Mouse (Mus musculus) cerebellum, adult 9-11 months (tissue): ENCODE data around the gene Tspan12.
A peak's percentile ranks its signal among the peaks of the same experiment; 100 is the strongest.
"Not testable (repeated sequence)": the region's sequence is repeated elsewhere in the genome, so short reads cannot be mapped to it uniquely, and the experiment has no call there.

ENCODE experiments used
- DNase-seq: peaks from one replicate; pipeline ENCODE4 v3.0.0; 2022

Gene Tspan12

DNA sequence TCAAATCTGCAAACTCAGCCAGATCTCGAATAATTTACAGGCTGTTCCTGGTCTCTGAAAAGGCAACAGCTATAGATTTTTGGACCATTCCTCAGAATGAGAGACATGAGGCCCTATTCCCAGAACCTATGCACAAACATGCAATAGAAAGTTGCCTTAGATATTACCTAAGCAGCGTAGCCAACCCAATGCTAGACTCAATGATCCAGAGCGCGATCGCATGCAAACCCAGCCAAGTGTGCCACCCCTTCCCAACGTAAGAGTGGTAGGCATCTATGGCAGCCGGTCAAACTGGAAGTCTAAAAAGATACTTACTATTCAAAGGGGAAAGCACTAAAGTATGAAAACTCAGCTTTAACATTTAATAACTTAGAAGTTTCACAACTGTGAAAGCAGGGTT, 28.6 kb downstream of the Tspan12 start:
- no peak for DNase-seq

DNA sequence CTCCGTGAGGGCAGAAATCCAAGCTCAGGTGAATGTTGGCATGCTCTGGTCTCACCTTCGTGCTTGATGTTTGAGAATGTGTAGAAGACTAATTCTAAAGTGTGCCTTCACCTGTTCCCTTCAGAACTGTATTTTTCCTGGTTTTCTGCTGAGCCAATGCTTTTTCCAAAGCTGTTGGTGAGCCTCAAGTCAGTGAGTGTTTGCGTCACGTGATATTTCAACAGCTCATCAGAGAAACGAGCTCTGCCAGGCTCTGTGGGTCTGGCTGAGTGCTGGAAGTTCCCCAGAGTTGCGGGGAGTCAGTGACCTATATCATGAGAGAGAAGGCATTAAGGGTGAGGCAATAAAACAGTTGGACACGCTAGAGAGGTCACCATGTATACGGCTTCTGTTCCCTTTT, 29.0 kb downstream of the Tspan12 start:
- no peak for DNase-seq

DNA sequence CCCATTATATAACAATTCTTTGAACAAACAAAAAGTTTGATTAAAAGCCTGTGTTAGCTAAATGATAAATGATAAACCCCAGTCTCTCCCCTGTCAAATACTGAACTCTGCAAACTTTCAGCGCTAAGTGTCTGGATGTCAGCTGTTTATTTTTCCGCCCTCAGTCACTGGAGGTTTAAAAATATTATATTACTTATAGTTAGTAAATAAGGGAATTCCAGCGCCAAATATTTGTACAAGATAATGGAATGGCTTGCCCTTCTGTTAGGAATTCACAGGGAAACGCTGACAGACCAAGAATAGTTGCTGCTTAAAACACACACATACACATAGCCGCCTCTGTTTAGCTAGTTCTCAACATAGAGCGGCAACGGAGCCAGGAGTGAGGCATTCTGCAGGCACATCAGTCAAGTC, 29.6 kb downstream of the Tspan12 start:
- DNase-seq = no peak

DNA sequence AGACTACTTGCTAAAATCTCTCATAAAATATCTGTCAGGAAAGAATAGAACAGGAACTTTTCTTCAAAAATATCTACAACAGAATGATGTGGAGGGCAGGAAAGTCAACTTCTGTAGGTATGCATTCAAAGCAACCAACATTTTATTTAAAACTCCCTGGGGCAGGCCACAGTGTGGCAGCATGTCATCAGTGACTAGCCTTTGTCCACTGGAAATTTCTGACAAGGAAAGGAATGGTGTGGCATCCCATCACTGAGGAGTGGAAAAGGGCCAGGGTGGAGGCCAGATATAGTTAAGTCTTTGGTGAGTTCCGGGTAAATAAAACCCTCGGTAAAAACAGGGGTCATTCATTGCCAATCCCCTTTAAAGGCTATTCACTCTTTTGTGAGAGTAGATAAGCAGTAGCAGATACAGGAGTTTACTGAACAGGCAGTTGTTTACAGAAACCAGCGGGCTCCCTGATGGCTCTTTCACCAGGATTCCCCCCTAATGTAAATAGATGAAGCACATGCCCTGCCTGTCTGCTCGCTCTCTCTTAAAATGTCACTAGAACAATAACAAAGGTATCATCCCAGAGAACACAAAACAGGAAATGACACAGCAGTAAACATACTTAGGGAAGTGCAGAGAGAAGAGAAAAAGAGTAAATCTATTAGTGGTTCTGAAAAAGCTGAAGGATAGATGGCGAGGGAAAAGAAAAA, 34.1 kb downstream of the Tspan12 start:
- no peak for DNase-seq

DNA sequence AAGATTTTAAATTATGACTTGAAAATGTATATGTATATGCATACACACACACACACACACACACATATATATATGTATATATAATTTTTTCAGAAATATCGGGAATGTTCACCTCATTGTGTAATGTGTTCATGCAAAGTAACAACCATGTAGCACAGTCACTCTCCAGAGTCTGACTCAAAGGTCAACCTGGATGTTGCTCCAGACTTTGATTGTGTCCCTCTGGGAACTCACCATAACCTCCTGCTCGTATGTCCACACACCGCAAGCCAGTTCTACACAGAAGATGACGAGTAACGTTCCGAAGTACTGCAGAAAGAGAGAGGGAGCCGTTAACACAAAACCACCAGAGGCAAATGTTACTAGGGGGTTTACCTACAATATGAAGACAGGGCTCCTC, 46.3 kb downstream of the Tspan12 start:
- DNase-seq = no peak

DNA sequence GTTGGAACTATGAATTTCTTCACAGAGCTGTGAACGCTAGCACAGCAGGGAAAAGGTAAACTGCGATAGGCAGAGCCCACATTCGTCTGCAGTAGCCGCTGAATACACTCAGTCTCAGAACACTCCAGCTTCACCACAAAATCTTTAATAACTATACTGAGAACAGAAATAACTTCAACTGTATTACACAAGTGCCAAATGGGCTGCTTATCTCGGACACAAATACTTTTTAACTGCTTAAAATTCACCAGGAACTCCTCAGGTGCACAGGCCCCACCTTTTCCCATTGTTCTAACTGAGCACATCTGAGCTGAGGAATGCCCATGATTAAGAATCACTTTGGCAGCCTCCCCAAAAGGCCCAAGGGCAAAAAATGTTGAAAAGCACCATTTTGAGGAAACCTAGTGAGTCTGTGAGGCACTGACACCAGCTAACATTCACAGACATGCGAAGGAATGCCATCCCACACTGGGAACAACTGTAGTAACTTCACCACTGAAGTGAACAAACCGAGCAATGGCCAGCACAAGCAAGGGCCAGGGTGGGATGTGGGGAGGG, 47.2 kb downstream of the Tspan12 start:
- DNase-seq = no peak

DNA sequence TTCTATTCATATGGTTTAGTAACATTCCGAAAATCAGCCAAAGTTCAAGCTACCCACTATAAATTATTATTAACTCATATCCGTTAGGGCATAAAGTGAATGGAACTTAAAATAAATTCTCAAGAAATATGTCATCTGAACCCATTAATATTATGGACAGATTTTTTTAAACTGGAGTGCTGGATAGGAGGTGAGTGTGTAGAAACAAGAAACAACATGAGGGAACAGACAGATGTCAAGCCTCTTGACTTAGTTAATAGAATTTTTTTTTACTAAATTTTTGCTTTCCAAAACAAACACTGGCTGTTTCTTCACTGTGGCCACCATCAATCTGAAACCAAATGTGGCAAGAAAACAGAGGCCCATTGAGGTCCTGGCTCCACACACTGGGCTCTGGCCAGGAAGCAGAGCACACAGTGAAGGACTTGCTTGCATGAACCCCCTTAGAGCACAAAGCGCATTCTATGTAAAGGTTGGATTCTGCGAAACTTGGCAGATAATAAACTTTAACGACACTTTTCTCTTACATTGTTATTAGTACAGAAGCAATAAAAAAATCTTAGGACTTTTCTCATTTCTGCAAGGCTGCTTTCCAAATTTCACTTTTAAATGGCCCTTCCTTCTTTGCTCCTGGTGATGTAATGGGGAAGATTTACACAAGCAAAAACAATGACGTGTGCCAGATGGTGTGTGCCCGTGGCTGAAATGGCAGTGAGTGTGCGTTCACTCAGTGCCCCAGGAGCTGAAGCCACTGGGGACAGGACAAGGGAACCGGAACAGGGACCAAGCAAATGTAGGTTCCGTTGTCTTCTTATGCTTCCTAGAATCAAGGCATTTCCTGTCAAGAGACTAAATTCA, 48.6 kb downstream of the Tspan12 start:
- DNase-seq = no peak

DNA sequence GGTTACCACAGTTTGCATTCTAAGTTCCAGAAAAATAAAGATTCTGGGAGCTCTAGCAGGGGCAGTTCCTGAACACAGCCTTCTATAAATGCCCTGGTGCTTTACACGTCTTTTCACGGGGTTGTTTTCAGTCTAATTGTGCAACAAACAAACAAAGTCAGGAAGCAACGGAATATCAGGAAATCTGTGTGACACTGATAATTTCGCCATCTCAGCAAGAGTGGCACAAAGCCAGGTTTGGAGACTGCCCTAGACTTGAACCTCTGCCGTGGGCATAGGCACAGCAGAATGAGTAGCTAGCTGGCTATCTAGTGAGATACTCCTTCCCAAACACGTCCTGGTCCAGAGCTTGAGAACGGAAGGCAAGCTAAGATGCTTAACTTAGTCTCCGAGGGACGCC, 53.7 kb downstream of the Tspan12 start:
- DNase-seq = no peak

DNA sequence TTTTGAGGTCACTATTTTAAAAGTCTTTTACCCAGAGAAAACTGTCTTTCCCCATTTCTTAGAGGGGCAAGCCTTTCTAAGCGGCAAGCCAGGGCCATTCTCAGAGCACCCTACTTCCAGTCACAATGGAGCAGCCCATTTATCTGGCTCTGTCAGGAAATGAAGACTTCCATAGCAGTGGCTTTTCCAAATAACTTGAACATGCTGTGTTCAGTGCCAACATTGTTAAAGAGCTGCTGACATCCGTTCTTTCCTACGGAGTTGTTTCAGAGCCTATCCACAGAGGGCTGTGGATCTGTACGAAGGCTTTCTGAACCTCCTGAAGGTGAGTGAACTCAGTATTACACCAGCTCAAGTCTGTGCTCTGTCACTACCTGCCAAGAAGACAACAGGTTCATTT, 55.2 kb downstream of the Tspan12 start:
- no peak for DNase-seq

DNA sequence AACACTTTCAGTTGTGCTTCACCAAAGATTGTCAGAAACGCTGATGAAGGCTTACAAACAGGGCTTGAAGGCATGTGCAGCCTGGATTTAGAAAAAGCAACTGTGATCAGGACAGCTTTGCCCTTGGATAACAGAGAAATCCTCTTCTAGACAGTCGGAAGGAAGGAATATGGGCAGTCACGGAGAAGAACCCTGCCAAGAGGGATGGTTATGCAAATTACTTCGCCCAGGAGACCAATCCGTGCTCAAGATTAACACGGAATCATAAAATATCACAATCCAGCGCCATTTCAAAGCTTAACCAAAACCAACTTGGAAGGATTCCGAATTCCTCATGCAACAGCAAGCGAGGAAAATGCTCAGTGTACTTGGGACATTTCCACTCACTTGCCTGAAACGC, 55.9 kb downstream of the Tspan12 start:
- DNase-seq = no peak

DNA sequence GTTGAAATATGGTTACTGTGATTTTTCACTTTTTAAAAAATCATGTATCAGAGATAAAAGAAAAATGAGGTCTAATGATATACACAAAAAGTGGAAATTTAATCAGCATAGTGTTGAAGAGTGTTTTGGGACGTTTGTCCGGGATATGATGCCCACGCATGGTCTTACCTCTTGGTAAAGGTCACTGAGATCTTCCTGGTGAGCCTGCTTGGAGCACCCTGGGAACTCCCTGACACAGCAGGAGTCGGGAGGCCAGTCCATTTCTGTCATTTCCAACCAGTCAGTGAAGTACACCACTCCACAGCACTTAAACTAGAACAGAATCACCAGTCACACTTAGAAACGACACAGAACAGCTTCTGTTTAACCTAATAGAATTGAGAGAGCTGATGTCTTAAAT, 56.9 kb downstream of the Tspan12 start:
- no peak for DNase-seq

DNA sequence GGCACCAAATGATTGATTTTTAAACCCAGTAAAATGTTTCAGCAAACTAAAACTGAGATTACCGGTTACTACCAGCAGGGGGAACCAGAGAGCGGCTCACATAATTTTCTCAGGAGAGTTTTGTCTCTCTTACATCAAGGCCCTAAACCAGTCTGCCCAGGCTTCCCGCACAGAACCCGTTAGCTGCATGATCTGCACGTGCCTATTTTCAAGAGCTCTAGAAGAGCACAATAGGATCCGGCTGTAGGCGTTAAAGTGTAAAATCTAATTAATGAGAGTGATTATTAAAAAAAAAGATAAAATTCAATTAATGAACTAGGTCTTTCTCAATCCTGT, 57.3 kb downstream of the Tspan12 start:
- peak; percentile 41 for DNase-seq

DNA sequence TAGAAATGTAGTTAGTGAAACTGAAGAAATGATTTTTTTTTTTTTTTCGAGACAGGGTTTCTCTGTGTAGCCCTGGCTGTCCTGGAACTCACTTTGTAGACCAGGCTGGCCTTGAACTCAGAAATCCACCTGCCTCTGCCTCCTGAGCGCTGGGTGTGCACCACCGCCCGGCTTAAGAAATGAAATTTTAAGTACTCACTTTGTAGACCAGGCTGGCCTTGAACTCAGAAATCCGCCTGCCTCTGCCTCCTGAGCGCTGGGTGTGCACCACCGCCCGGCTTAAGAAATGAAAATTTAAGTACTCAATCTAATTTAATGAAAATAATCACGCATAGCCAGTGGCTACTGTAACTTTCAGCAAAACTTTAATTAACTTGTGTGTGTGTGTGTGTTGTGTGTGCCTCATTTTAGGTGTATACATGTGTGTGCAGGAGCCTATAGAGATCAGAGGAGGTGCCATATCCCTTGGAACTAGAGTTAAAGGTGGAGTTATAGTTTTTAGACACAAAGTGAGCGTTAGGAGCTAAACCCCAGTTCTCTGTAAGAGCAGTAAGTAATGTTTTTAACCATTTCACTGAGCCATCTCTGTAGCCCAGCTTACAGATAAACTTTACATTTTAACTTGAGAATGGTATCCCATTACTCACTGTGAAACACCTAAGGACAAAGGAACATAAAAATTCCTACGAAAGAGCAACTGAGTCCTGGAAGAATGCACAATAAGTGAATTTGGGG, 57.8 kb downstream of the Tspan12 start:
- DNase-seq = no peak

DNA sequence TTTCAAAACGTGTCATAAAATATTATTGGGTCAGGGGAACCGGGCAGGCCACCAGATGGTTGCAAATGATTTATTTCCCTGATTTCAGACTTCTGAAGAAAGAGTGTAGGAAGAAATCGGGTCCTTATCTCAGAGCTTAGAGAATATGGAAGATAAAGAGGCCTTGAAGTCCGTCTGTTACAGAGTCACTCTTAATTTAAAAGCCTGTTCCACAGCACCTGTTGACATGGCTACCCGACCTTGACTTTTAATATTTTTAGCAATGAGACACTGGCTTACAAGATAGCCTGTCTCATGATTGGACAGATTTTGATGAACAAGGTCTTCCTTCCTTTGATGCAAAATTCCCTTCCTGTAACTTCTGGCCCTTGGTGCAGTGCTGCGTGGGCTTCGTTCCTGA, 61.0 kb downstream of the Tspan12 start:
- no peak for DNase-seq

DNA sequence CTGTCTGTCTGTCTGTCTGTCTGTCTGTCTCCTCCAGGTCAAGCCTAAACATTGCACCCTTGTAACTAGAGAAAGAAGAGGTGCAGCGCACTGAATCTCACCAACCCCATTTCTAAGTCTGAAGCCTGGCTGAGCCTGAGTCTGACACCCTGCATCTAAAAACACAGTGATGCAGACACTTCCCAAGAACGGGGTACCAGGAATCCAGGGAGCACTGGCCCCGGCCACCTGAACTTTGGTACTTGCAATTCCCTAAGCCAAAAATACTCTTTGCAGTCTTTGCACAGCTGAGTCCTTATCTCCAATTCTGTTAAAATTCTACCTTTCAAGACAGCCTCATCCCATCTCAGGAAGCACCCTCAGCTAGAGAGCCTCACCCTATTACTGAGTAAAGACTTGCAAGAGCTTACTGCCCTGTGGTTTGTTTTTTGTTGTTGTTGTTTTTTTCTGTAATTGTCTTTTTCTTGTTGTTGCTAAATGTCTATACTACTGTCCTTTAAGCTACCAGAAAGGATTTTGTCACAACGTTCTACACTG, 61.7 kb downstream of the Tspan12 start:
- DNase-seq = no peak

DNA sequence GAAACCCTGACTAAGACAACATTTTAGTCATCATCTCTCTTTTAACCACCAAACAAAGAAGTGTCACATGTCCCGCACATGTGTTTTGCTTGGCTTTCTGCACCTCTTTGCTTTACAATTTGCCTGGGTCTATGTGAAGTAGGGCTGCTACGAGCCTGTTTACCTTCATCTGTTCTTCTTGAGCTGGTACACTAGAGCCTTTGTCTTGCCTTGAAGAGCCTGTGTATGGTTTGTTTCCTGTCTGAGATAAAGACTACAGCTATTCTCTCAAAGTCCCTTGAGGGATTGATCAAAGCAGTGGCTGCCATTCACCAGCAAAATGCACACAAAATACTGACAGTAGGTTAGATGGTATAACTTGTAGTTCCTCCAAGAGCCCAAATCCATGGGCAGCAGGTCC, 62.3 kb downstream of the Tspan12 start:
- no peak for DNase-seq

DNA sequence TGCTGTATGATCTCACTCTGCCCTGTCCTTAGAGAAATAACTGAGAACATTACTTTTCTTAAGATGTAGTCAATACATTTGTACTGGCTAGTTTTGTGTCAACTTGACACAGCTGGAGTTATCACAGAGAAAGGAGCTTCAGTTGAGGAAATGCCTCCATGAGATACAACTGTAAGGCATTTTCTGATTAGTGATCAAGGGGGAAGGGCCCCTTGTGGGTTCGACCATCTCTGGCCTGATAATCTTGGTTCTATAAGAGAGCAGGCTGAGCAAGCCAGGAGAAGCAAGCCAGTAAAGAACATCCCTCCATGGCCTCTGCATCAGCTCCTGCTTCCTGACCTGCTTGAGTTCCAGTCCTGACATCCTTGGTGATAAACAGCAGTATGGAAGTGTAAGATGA, 62.7 kb downstream of the Tspan12 start:
- DNase-seq = not testable (repeated sequence)

DNA sequence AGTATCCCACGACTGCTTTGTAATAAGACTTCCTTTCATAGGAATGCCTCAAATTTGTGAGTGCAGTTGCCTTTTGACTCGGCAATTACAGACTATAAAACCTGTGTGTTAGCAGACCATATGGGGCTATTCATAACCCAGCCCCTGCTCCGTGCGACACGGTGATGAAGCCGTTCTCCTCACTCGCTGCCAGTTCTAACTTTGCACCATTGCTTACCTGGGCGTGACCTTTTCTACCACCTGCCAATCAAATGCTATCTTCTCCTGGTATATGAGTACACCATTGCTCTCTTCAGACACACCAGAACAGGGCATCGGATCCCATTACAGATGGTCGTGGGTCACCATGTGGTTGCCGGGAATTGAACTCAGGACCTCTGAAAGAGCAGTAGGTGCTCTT, 64.6 kb downstream of the Tspan12 start:
- no peak for DNase-seq

DNA sequence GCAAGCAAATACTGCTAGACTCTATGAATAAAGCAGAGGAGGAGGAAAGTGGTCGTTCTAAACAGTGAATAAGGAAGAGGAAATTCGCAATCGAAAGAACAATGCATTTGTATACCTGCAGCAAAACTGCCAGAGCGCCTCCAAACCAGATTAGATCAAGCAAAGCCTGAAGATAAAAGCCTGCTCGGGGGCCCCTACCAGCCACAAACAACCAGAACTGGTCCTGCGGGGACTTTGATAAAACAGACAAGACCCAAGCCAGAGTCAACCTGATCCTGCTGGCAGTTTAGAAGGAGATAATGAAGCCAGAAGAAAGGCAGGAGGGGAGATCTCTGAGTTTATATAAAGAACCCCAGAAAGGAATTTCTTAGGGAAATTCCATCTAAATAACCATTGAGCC, 65.0 kb downstream of the Tspan12 start:
- DNase-seq = no peak

DNA sequence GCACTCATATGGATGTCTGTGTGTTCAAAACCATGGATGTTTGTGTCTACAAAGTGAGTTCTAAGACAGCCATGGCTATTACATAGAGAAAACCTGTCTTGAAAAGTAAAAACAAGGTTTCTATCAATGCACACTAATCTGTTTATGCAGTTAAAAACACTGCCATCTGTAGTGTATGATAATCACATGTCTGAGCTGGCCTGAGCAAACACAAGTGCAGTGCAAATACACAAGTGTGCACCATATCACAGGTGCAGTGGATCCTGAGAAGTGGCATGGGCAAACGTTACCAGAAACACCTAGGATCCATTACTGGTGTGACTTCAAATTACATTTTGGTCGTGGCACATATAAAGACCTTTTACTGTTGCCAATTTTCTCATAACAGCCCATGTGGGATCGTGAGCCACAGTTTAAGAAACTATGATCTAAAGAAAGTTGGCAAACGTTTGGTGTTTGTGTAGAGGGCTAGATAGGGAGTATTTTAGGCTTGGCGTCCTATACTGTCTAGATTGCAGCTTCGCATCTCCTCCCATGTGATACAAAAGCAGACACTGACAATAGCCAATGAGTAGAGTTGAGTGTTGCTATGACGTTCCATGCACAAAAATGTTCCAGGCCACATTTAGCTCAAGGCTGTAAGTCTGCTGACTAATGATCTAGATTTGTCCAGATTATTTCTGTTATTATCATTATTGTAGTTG, 78.0 kb downstream of the Tspan12 start:
- no peak for DNase-seq

DNA sequence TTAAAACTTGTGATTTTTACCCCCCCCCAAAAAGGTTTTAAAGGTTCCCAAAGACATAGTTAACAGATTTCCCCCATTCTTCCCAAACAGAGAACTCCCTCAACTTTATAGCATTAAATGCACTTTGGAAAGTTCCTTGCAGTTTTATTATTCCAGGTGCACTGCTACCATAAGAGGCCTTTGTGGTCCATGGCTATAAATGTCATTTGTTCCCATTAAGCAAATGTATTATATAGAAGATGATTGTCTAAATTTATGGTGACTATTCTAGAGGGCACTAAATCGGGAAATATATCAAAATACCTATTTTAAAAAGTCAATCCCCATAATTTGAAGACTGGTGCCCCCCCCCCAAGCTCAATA, 82.9 kb downstream of the Tspan12 start:
- no peak for DNase-seq

DNA sequence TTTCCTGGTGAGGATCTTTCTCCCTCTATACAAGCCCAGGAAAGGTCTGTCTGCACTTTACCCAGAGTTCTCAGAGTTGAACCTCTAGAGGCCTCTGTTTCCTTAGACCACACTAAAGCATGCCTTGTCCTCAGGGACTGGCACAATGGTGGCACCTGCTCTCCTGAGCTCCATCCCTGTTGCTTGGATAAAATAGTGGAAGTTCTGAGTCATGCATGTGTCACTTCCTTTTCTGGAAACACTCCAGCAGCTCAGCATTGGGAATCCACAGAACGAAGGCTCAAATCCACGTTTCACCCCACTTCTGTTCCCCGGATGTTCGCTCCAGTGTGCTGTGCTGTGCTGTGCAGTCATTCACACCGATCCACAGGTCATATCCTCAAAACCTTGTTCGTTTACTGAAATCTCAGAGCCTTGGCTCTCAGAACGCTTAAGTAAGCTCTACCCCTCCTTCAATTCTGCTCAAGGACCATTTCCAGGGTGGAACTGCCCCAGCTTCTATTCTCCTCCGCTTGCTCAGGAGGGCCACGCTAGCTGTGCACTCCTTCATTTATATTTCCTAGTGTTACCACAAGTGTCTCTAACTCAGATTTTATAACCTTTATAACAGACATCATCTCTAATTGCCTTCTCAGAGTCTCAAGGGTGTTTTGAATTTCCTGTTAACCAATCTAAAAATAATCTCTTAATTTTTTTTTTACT, 83.4 kb downstream of the Tspan12 start:
- no peak for DNase-seq
